Mouse (Mus musculus): ENCODE measurements around the gene Pros1.

GRCm38 (mm10) chr16:62846498-62847312, 7.4 kb upstream of the Pros1 start, which contains the start of gene Arl13b:
- TF ChIP-seq POLR2A (IDR thresholded peaks at IDR 0.05; ENCODE audit: insufficient read depth, low read depth, low read length), result peak; percentile 59; the same call in 1 of the 2 replicates
- no peak for TF ChIP-seq CTCF (IDR thresholded peaks at IDR 0.05; ENCODE audit: insufficient read depth, low read depth, low read length)

Data from olfactory bulb, adult 2 months (tissue).